Mouse (Mus musculus): Measurements from ENCODE around the gene Ift46. TPM values are rescaled to one million over a fixed set of nuclear protein-coding genes. Genes with fewer than 3 reads are reported as not detected.
"Not testable (repeated sequence)": the region's sequence is repeated elsewhere in the genome, so short reads cannot be mapped to it uniquely, and the experiment has no call there.

Ift46 gene
- polyA plus RNA-seq, 1 experiment: 132 TPM

DNA sequence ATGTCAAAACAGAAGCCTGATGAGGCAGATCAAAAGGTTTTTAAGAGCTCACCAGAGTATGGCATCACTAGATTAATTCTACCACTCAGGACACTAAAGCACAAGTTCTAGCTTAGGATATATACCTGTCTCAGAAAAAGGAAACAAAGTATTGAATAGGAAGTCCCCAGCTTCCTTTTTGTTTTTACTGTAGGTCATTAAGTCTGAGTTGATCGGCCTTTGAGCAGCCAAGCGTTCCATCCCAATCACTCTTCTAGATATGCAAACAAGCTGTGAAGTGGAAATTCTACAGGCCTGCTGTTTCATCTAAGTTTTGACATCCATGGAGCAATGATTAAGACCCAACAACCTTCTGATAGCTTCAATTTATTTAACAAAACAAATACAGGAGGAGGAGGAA lies 6.8 kb upstream of the Ift46 start:
- Histone ChIP-seq H3K4me3 (ENCODE audit: insufficient read depth, low read length) (no peak overlapping the region), H3K4me1 (ENCODE audit: control insufficient read depth, insufficient read depth, low read length) (peaks cover 5% of the 10 kb centered on the region; the same call in 1 of the 2 replicates), H3K27ac (ENCODE audit: insufficient read depth, low read length) (no peak overlapping the region)
- TF ChIP-seq CTCF (IDR thresholded peaks at IDR 0.05; ENCODE audit: borderline replicate concordance, insufficient read depth, low read length) (no peak), POLR2A (IDR thresholded peaks at IDR 0.05; ENCODE audit: low read depth, low read length) (no peak)

DNA sequence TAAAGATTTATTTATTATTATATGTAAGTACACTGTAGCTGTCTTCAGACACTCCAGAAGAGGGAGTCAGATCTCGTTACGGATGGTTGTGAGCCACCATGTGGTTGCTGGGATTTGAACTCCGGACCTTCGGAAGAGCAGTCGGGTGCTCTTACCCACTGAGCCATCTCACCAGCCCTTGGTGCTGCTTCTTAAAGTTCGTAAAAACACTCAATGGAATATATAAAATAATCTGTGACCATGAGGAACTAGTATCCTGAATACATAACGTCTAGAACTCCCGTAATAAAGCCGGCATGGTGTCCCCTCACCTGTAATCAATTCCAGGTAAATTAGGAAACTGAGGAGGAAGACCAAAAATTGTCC lies 304 bp downstream of the Ift46 start:
- not testable (repeated sequence) for H3K27ac ChIP-seq (ENCODE audit: insufficient read depth, low read length); H3K4me1 ChIP-seq (ENCODE audit: control insufficient read depth, insufficient read depth, low read length); H3K4me3 ChIP-seq (ENCODE audit: insufficient read depth, low read length)

DNA sequence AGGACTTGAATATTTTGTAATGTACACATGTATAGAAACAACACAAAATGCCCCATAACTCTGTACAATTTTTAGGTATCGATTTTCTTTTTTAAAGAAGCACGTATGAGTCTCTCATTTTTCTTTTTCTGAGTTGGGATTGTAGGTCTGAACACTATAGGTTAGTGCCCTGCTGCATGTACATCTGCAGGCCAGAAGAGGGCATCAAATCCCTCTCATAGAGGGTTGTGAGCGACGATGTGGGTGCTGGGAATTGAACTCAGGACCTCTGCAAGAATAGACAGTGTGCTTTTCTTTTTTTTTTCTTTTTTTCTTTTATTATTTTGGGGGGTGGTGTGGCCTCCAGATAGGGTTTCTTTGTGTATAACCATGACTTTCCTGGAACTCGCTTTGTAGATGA lies 3.7 kb downstream of the Ift46 start:
- Histone ChIP-seq H3K27ac (ENCODE audit: insufficient read depth, low read length) (no peak overlapping the region), H3K4me3 (ENCODE audit: insufficient read depth, low read length) (no peak overlapping the region), H3K4me1 (ENCODE audit: control insufficient read depth, insufficient read depth, low read length) (no peaks in the 10 kb centered on the region)
- TF ChIP-seq CTCF (IDR thresholded peaks at IDR 0.05; ENCODE audit: borderline replicate concordance, insufficient read depth, low read length) (no peak), POLR2A (IDR thresholded peaks at IDR 0.05; ENCODE audit: low read depth, low read length) (no peak)

DNA sequence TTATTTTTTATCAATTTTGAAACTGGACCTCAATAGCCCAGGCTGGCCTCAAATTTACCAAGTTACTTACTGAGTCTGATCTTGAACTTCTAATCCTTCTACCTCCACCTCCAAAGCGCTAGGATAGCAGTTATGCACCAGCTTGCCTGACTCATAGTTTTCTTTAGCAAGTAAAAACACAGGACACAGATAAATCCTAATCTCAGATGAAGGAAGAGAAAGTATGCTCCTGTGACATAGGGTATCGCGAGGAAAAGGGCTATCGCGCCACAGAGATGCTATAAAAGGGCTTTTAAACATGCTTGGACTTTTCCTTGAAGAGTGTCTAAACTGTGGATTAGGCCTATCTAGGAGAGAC lies 4.7 kb downstream of the Ift46 start:
- Histone ChIP-seq H3K27ac (ENCODE audit: insufficient read depth, low read length) (peak overlapping the region; percentile 63), H3K4me3 (ENCODE audit: insufficient read depth, low read length) (no peak overlapping the region), H3K4me1 (ENCODE audit: control insufficient read depth, insufficient read depth, low read length) (no peaks in the 10 kb centered on the region)
- TF ChIP-seq CTCF (IDR thresholded peaks at IDR 0.05; ENCODE audit: borderline replicate concordance, insufficient read depth, low read length): no peak
- no peak for TF ChIP-seq POLR2A (IDR thresholded peaks at IDR 0.05; ENCODE audit: low read depth, low read length)

DNA sequence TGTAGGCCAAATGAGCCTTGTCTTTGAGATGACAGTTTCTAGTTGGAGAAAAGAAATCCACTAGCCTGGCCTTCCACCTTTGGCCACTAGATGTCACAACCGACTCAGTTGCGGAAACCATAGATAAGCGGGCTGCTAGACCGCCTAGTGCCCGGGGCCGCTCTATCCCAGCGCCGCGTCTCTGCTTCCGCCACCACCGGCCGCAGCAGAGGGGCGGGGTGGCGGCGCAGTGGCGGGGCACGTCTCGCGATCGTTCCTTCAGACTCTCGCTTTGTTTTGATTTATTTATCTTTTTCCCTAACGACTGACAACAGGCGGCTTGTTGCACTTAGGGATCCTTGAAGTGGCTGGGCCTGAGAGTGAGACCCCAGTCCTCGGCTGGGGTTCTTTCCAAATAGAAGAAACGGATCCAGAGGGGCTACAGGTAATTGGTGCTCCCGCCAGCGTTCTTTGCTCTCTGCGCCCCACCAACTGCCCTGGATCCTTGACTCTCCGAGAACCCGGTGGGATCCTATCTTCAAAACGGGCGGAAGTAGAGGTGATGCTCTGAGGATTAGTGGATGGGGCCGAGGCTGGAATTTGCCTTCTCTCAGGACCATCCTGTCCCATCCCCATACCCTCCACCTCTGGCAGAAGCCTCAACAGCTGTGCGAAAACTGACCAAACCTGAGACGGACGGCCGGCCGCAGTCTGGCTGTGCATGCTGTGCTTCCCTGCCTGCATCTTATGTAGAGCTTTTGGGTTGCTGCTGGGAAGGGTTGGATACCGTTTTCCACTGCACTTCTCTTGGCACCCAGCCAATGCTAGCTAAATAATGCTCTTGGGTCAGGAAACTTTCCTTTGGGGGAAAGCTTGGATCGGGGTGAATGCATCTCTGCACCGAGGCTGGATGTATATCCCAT lies 5.3 kb downstream of the Ift46 start:
- Histone ChIP-seq H3K4me1 (ENCODE audit: control insufficient read depth, insufficient read depth, low read length) (no peaks in the 10 kb centered on the region), H3K4me3 (ENCODE audit: insufficient read depth, low read length) (peak overlapping the region; percentile 86), H3K27ac (ENCODE audit: insufficient read depth, low read length) (peak overlapping the region; percentile 63)
- TF ChIP-seq POLR2A (IDR thresholded peaks at IDR 0.05; ENCODE audit: low read depth, low read length) (peak; percentile 77), CTCF (IDR thresholded peaks at IDR 0.05; ENCODE audit: borderline replicate concordance, insufficient read depth, low read length) (peak; percentile 16; the same call in 1 of the 2 replicates)

DNA sequence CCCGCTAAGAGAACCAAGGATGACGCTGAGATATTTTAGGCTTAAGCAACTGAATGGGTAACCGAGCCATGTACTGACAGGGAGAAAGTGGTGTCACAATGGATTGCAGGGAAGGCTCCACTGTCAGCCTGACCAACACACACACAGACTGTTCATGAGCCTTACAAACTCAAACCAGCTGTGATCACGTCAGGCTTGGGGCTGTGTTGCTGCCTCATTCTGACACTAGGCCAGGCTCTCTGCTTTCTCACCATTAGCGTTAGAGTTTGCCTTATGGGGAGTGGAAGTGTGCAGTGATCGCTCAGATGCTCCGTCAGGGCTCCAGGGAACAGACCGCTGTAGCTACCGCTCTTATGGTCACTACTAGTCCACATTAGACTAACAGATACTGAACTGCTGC lies 25.1 kb downstream of the Ift46 start:
- H3K27ac ChIP-seq (ENCODE audit: insufficient read depth, low read length): no peak overlapping the region
- no peak for TF ChIP-seq POLR2A (IDR thresholded peaks at IDR 0.05; ENCODE audit: low read depth, low read length)
- TF ChIP-seq CTCF (IDR thresholded peaks at IDR 0.05; ENCODE audit: borderline replicate concordance, insufficient read depth, low read length): no peak

DNA sequence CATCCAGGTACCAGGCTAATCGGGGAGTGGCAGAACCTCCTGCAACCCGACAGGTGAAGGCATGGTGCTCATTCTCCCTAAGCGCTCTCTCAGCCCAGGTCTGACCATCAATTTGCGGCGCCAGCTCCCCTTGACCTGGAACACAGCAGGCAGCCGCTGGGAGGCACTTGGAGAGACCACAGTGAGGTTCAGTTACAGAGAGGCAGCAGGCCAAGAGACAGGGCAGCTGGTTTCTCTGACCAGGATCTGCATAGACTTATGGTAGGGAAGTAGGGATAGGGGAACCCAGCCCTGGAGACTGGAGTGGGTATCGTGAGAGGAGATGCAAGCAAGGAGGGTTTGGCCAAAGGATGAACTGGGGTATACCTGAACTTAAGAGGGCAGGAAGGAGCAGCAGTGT lies 30.6 kb downstream of the Ift46 start:
- TF ChIP-seq POLR2A (IDR thresholded peaks at IDR 0.05; ENCODE audit: low read depth, low read length): no peak
- no peak for TF ChIP-seq CTCF (IDR thresholded peaks at IDR 0.05; ENCODE audit: borderline replicate concordance, insufficient read depth, low read length)
- Histone ChIP-seq H3K4me3 (ENCODE audit: insufficient read depth, low read length) (no peak overlapping the region), H3K4me1 (ENCODE audit: control insufficient read depth, insufficient read depth, low read length) (no peaks in the 10 kb centered on the region), H3K27ac (ENCODE audit: insufficient read depth, low read length) (no peak overlapping the region)

More for the DNA sequence above, 25.1 kb downstream of the Ift46 start:
- H3K4me1 ChIP-seq (ENCODE audit: control insufficient read depth, insufficient read depth, low read length): no peaks in the 10 kb centered on the region
- H3K4me3 ChIP-seq (ENCODE audit: insufficient read depth, low read length): no peak overlapping the region

DNA sequence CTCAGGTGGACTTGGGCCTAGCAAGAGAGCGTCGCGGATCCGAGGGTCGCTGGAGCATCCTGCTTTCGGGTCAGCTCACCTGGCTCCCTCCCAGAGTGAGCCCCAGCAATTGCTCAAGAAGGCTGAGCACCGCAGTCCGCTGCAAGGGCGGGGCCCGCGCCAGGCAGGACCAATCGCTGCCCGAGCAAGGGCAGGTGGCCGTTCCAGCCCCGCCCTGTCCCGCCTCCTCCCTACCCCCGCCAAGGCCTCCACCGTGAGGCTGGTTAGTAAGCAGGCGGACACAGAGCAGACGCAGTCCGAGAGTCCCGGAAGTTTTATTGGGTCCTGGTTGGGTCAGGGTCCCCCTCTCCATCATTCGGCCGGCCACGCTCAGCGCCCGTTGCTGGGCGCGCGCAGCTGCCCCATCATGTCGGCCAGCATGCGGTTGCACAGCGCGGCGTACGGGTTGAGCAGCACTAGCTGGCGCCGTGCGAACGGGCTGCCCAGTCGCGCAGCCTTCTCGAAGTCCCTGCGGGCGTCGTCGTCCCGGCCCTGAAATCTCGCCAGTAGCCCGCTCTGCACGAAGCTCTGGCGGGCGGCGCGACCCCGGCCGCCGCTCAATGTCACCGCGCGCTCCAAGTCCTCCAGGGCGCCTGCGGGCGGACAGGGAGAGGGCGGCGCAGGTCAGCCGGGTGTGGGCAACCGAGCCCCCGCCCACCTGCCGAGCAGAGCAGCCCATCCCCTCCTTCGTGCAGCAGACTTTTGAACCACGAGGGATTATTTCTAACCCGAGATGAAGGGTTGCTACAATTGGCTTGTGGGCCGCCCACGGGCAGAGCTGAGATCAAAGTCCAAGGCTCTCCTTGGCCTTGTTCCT lies 31.6 kb downstream of the Ift46 start, which contains the start of gene Tmem25:
Gene Tmem25 (minus strand): TSS at position 206 of the 856 bp plus-strand sequence.
- TF ChIP-seq POLR2A (IDR thresholded peaks at IDR 0.05; ENCODE audit: low read depth, low read length) (peak; percentile 28; the same call in 1 of the 2 replicates), CTCF (IDR thresholded peaks at IDR 0.05; ENCODE audit: borderline replicate concordance, insufficient read depth, low read length) (no peak)
- Histone ChIP-seq H3K4me1 (ENCODE audit: control insufficient read depth, insufficient read depth, low read length) (no peaks in the 10 kb centered on the region), H3K27ac (ENCODE audit: insufficient read depth, low read length) (no peak within 1 kb of the TSS), H3K4me3 (ENCODE audit: insufficient read depth, low read length) (peak within 1 kb of the TSS; percentile 50)

DNA sequence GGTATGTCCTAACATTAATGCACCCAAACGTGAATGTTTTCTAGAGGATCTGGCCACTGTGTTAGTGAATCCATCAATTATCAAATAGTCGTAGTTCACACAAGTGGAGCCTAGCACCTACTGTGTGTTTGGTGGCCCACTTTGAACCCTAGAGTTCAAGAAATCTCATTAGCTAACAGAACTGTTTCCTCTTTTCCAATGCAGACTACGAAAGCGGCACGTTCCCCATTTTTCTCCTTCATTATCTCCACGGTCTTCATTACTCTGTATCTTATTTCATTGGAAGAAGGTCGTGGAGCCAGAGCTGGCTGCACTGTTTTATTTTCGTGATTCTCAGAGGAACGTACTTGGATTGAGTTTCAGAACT lies 32.2 kb downstream of the Ift46 start:
- Histone ChIP-seq H3K4me1 (ENCODE audit: control insufficient read depth, insufficient read depth, low read length) (no peaks in the 10 kb centered on the region), H3K4me3 (ENCODE audit: insufficient read depth, low read length) (peak overlapping the region; percentile 50; the same call in 1 of the 2 replicates), H3K27ac (ENCODE audit: insufficient read depth, low read length) (no peak overlapping the region)
- TF ChIP-seq POLR2A (IDR thresholded peaks at IDR 0.05; ENCODE audit: low read depth, low read length): no peak
- TF ChIP-seq CTCF (IDR thresholded peaks at IDR 0.05; ENCODE audit: borderline replicate concordance, insufficient read depth, low read length): no peak

DNA sequence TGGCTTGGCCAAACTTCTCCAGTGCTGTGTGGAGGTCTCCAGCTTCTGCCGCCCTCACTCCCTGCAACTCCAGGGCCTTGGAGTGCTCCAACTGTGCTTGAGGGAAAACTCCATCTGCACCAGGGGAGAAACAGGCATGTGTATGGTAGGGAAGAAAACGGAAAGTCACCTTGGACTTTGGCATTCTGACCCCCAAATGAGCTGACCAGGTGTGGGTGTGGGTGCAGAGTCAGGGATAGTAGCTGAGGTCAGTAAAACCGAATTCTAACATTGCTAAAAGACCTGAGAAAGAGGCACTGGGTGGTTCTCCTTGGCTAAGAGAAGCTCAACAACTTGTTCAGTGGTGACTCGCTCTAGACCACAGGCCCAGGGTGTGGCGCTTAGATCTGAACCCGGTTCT lies 34.0 kb downstream of the Ift46 start:
- TF ChIP-seq POLR2A (IDR thresholded peaks at IDR 0.05; ENCODE audit: low read depth, low read length) (no peak), CTCF (IDR thresholded peaks at IDR 0.05; ENCODE audit: borderline replicate concordance, insufficient read depth, low read length) (no peak)
- no peaks in the 10 kb centered on the region for H3K4me1 ChIP-seq (ENCODE audit: control insufficient read depth, insufficient read depth, low read length)
- H3K27ac ChIP-seq (ENCODE audit: insufficient read depth, low read length): no peak overlapping the region
- no peak overlapping the region for H3K4me3 ChIP-seq (ENCODE audit: insufficient read depth, low read length)

Data from embryonic fibroblast, embryonic 13.5 days (primary cell).